Mouse (Mus musculus): ENCODE measurements around the gene Luzp1.

- TF ChIP-seq POLR2A (IDR thresholded peaks at IDR 0.05; ENCODE audit: low read depth, low read length): no peak
- peak; percentile 26; the same call in 1 of the 2 replicates for TF ChIP-seq CTCF (IDR thresholded peaks at IDR 0.05; ENCODE audit: extremely low read depth, insufficient read depth, insufficient read length, insufficient replicate concordance)
Measured at GRCm38 (mm10) chr4:136509857-136510256, 40.3 kb downstream of the Luzp1 start.

All from spleen, adult 2 months (tissue).